Mouse (Mus musculus): ENCODE data around the gene Tbcd.

DNA sequence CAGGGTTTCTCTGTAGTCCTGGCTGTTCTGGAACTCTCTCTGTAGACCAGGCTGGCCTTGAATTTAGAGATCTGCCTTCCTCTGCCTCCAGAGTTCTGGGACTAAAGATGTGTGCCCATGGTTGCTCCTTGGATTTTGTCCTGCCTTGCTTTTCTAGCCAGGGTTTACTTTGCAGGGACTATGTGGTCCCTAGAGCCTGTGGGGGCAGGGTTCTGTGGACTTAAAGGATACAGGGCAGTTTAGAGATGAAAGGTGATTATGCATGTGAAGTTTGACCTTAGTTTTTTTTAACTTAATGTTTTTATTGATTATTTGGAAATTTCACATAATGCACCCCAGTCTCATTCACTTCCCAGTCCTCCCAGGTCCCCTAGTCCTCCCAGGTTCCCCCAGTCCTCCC is 38.9 kb downstream of the Tbcd start:
- TF ChIP-seq CTCF (IDR thresholded peaks at IDR 0.05; ENCODE audit: low read depth) (no peak), EP300 (IDR thresholded peaks at IDR 0.05; ENCODE audit: low read depth) (no peak)

Measured in liver, postnatal 0 days (tissue).